Mouse (Mus musculus) midbrain, embryonic 14.5 days (tissue): ENCODE measurements at regions not wholly inside any gene's neighbourhood (a gene's known extent, or its start where the extent isn't known, plus 50 kb on each side); places are given as distances from the start of the nearest gene placed in this dataset.
"Not testable (repeated sequence)": the region's sequence is repeated elsewhere in the genome, so short reads cannot be mapped to it uniquely, and the experiment has no call there.

Experiments used
- ATAC-seq: fragments of 200-750 bp; cut with Nextera tagmentation; 2 replicates; pipeline ENCODE4 v1.8.0; 2017; ENCODE audit warnings: moderate number of reproducible peaks, moderate library complexity; ENCODE audit not compliant: low FRiP score, low TSS enrichment
- DNase-seq: peaks from one replicate; pipeline ENCODE4 v3.0.0-alpha.2; 2015
- H3K27ac ChIP-seq: fragments of 300-500 bp; sonication (generic); replicated peaks from 2 replicates; pipeline ENCODE4 v1.5.1; 2014; ENCODE audit warnings: mild to moderate bottlenecking, low read depth, low read length, moderate library complexity
- H3K27me3 ChIP-seq: fragments of 300-500 bp; sonication (generic); 2 replicates; pipeline ENCODE4 v1.6.1; 2014; ENCODE audit warnings: low read length, control low read depth, mixed read lengths; ENCODE audit not compliant: control insufficient read depth, insufficient read depth
- H3K36me3 ChIP-seq: fragments of 300-500 bp; sonication (generic); 2 replicates; pipeline ENCODE4 v1.6.1; 2014; ENCODE audit warnings: low read length, control low read depth; ENCODE audit not compliant: control insufficient read depth, insufficient read depth
- H3K4me1 ChIP-seq: fragments of 300-500 bp; sonication (generic); 2 replicates; pipeline ENCODE4 v1.6.1; 2014; ENCODE audit warnings: mild to moderate bottlenecking, antibody characterized with exemption, low read length, control low read depth; ENCODE audit not compliant: control insufficient read depth, insufficient read depth
- H3K4me2 ChIP-seq: fragments of 300-500 bp; sonication (generic); 2 replicates; pipeline ENCODE4 v1.6.1; 2014; ENCODE audit warnings: mild to moderate bottlenecking, low read length, moderate library complexity
- H3K4me3 ChIP-seq: fragments of 300-500 bp; sonication (generic); replicated peaks from 2 replicates; pipeline ENCODE4 v1.5.1; 2014; ENCODE audit warnings: low read depth, low read length
- H3K9ac ChIP-seq: fragments of 300-500 bp; sonication (generic); replicated peaks from 2 replicates; pipeline ENCODE4 v1.6.1; 2014; ENCODE audit warnings: mild to moderate bottlenecking, low read length, moderate library complexity
- H3K9me3 ChIP-seq: fragments of 300-500 bp; sonication (generic); 2 replicates; pipeline ENCODE4 v1.6.1; 2016; ENCODE audit warnings: low read length, control low read depth, mixed read lengths; ENCODE audit not compliant: control insufficient read depth
- WGBS: fragments of 180-500 bp; shearing (Covaris S2); extraction: QIAGEN DNeasy Blood & Tissue Kit; methylation state at CpG from one replicate; pipeline ENCODE4 v1.1.7; 2014; 5-methylcytosine and 5-hydroxymethylcytosine counted together

- Histone ChIP-seq H3K9ac (no peak overlapping the region), H3K36me3 (no peaks in the 10 kb centered on the region), H3K9me3 (no peaks in the 10 kb centered on the region), H3K4me1 (0 out of 2 replicates have a peak, but pooled peaks cover 8% of the 10 kb centered on the region), H3K27ac (no peak overlapping the region), H3K27me3 (no peaks in the 10 kb centered on the region), H3K4me3 (no peak overlapping the region), H3K4me2 (no peak overlapping the region)
- DNase-seq: no peak
- ATAC-seq: no peak
- WGBS: 93% methylated on average over 5 of the region's 5 CpGs
Observed at GRCm38 (mm10) chr17:47247516-47247915, 121.2 kb upstream of the Mrps10 start.

DNA sequence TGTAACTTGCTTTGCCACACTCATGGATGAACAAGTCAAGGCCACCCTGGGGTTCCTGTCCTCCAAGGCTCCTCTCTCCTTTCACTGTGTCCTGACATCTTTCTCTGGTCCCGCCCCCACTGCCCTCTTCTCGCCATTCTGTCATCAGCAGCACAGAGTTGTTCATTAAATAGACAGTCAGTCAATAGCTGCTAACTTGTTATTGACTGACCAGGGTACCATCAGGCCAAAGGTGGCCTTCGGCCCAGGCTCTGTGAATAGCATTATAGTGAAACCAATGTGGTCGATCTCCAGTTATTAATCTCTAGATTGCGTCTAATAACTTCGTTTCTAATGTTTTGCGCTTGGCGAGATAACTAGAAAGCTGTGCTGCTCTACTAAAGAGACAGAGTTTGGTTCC is 122.1 kb upstream of the Mrps10 start:
- no peaks in the 10 kb centered on the region for H3K36me3 ChIP-seq
- no peak for ATAC-seq
- no peak overlapping the region for H3K27ac ChIP-seq
- H3K9ac ChIP-seq: no peak overlapping the region
- no peak for DNase-seq
- no peak overlapping the region for H3K4me2 ChIP-seq
- 95% methylated on average over 8 of the region's 8 CpGs for WGBS
- H3K27me3 ChIP-seq: no peaks in the 10 kb centered on the region
- H3K4me1 ChIP-seq: 0 out of 2 replicates have a peak, but pooled peaks cover 8% of the 10 kb centered on the region
- H3K9me3 ChIP-seq: no peaks in the 10 kb centered on the region
- H3K4me3 ChIP-seq: no peak overlapping the region

DNA sequence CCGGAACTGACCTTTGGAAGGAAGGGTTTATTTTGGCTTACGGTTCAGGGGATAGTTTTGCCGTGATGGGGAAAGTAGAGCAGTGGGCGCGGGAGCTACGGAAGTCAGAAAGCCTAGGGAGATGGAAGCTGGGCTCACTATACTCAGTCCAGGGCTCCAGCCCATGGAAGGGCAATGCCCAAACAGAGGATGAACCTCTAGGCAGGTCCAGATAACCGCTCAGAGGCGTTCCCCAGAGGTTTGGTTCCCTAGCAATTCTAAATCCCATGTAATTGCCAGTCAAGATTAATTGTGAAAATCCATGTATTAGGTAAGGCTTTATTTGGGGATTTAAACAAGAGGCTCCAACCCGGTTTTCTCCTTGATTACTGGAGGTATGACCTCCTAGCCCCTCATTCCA is 123.1 kb upstream of the Mrps10 start:
- DNase-seq (peak; percentile 52), ATAC-seq (no peak)
- WGBS: 73% methylated on average over 9 of the region's 9 CpGs
- no peak overlapping the region for H3K27ac ChIP-seq
- 0 out of 2 replicates have a peak, but pooled peaks cover 8% of the 10 kb centered on the region for H3K4me1 ChIP-seq
- no peak overlapping the region for H3K4me2 ChIP-seq
- H3K9ac ChIP-seq: no peak overlapping the region
- H3K27me3 ChIP-seq: no peaks in the 10 kb centered on the region
- H3K36me3 ChIP-seq: no peaks in the 10 kb centered on the region
- no peak overlapping the region for H3K4me3 ChIP-seq
- no peaks in the 10 kb centered on the region for H3K9me3 ChIP-seq

- no peak for DNase-seq
Observed at GRCm38 (mm10) chr17:47239086-47239485, 129.6 kb upstream of the Mrps10 start.

DNA sequence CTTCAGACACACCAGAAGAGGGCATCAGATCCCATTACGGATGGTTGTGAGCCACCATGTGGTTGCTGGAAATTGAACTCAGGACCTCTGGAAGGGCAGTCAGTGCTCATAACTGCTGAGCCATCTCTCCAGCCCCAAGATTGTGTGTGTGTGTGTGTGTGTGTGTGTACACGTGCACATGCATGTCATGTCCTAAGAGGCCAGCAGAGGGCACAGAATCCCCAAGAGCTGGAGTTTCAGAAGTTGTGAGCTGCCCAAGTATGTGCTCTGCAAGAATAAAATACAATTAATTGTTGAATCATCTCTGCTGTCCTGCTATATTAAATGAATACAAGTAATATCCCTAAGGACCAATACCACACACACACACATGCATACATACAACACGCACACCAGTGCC is 130.8 kb upstream of the Mrps10 start:
- H3K9ac ChIP-seq, H3K27me3 ChIP-seq, H3K36me3 ChIP-seq, ATAC-seq, H3K4me1 ChIP-seq, H3K4me3 ChIP-seq, H3K27ac ChIP-seq, H3K4me2 ChIP-seq, H3K9me3 ChIP-seq, DNase-seq: not testable (repeated sequence)
- WGBS: 98% methylated on average over 3 of the region's 3 CpGs

More at GRCm38 (mm10) chr17:47239086-47239485, 129.6 kb upstream of the Mrps10 start:
- H3K27me3 ChIP-seq: no peaks in the 10 kb centered on the region
- no peak overlapping the region for H3K4me2 ChIP-seq
- no peaks in the 10 kb centered on the region for H3K4me1 ChIP-seq
- H3K36me3 ChIP-seq: peaks cover 7% of the 10 kb centered on the region; the same call in 1 of the 2 replicates
- no peak overlapping the region for H3K9ac ChIP-seq
- no peak for ATAC-seq
- 94% methylated on average over 4 of the region's 4 CpGs for WGBS
- H3K4me3 ChIP-seq: no peak overlapping the region
- no peaks in the 10 kb centered on the region for H3K9me3 ChIP-seq
- no peak overlapping the region for H3K27ac ChIP-seq

DNA sequence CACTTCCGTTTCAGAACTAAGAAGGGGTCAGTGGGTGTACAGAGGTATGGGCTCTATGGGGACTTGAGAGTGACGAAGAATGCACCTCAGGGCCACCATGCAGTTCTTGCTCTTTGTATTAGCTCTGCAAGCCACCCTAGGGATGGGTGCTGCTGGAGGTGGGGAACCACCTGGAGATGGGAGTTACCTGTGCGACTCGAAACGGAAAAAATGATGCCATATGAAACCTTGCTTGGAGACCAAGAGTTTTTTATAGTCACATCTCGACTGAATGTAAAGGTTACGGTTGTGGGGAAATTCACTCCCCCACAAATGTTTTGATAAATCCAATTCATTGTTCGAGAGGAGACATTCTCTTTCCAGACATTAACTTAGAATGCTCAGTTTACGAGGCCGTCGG is 134.3 kb upstream of the Mrps10 start:
- H3K4me2 ChIP-seq: no peak overlapping the region
- H3K36me3 ChIP-seq: peaks cover 21% of the 10 kb centered on the region
- H3K4me1 ChIP-seq: no peaks in the 10 kb centered on the region
- H3K4me3 ChIP-seq: no peak overlapping the region
- H3K27ac ChIP-seq: no peak overlapping the region
- ATAC-seq (no peak), DNase-seq (no peak)
- 94% methylated on average over 11 of the region's 11 CpGs for WGBS
- no peaks in the 10 kb centered on the region for H3K27me3 ChIP-seq
- H3K9ac ChIP-seq: no peak overlapping the region
- H3K9me3 ChIP-seq: no peaks in the 10 kb centered on the region; the same call in 1 of the 2 replicates

DNA sequence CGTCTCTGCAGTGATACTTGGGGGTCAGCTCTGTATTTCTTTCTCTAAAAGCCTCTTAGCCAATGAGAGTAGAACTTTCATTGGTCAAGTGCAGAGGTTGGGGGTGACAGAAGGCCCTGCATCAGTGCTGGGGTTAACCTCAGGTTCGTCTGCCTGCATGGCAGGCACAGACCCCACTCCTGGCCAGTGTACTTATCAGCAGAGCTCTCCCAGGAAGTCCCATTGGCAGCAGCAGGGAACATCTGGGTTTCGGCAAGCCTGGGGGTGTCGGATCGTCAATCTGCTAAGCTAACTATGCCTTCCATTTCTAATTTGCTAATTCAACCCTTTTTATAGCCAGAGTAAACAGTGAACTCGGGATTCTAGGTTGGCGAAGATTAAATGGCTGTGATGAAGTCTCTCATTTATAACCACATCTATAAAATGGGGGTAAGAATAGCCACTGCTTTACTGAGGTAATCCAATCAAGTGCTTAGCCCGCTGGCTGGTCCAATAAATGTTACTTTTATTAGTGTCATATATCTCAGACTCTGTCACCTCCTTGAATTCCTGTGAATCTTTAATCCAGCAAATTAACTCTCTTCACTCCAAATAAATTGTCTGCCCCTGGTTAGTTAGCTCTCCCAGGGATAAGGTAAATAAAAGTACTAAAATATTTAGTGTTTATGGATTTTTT is 135.5 kb upstream of the Mrps10 start:
- H3K27ac ChIP-seq: no peak overlapping the region
- peaks cover 21% of the 10 kb centered on the region for H3K36me3 ChIP-seq
- no peak overlapping the region for H3K4me2 ChIP-seq
- no peaks in the 10 kb centered on the region; the same call in 1 of the 2 replicates for H3K9me3 ChIP-seq
- 79% methylated on average over 8 of the region's 8 CpGs for WGBS
- DNase-seq: no peak
- no peak for ATAC-seq
- H3K27me3 ChIP-seq: no peaks in the 10 kb centered on the region
- H3K9ac ChIP-seq: no peak overlapping the region
- H3K4me1 ChIP-seq: no peaks in the 10 kb centered on the region
- no peak overlapping the region for H3K4me3 ChIP-seq

- H3K27ac ChIP-seq: no peak overlapping the region
- H3K4me2 ChIP-seq: no peak overlapping the region
- H3K4me3 ChIP-seq: no peak overlapping the region
- H3K9me3 ChIP-seq: no peaks in the 10 kb centered on the region; the same call in 1 of the 2 replicates
- DNase-seq: no peak
- WGBS: 98% methylated on average over 10 of the region's 10 CpGs
- no peak overlapping the region for H3K9ac ChIP-seq
- ATAC-seq: no peak
- no peaks in the 10 kb centered on the region for H3K4me1 ChIP-seq
- peaks cover 19% of the 10 kb centered on the region for H3K36me3 ChIP-seq
- H3K27me3 ChIP-seq: no peaks in the 10 kb centered on the region
Observed at GRCm38 (mm10) chr17:47230715-47231114, 138.0 kb upstream of the Mrps10 start.

- Histone ChIP-seq H3K4me3 (no peak overlapping the region), H3K36me3 (peaks cover 12% of the 10 kb centered on the region), H3K4me2 (no peak overlapping the region), H3K4me1 (no peaks in the 10 kb centered on the region), H3K9ac (no peak overlapping the region), H3K9me3 (no peaks in the 10 kb centered on the region; the same call in 1 of the 2 replicates), H3K27me3 (no peaks in the 10 kb centered on the region), H3K27ac (no peak overlapping the region)
- 55% methylated on average over 11 of the region's 11 CpGs for WGBS
- DNase-seq (no peak), ATAC-seq (no peak)
Observed at GRCm38 (mm10) chr17:47226391-47226790, 142.3 kb upstream of the Mrps10 start.
